Mouse (Mus musculus): ENCODE results near the gene Gm20388. TPM values are rescaled to one million over a fixed set of nuclear protein-coding genes. Genes with fewer than 3 reads are reported as not detected.
"Not testable (repeated sequence)": the region's sequence is repeated elsewhere in the genome, so short reads cannot be mapped to it uniquely, and the experiment has no call there.

The Gm20388 gene
- total RNA-seq, 2 experiments from 2014 or later, result 4.4 to 7.8 TPM

DNA sequence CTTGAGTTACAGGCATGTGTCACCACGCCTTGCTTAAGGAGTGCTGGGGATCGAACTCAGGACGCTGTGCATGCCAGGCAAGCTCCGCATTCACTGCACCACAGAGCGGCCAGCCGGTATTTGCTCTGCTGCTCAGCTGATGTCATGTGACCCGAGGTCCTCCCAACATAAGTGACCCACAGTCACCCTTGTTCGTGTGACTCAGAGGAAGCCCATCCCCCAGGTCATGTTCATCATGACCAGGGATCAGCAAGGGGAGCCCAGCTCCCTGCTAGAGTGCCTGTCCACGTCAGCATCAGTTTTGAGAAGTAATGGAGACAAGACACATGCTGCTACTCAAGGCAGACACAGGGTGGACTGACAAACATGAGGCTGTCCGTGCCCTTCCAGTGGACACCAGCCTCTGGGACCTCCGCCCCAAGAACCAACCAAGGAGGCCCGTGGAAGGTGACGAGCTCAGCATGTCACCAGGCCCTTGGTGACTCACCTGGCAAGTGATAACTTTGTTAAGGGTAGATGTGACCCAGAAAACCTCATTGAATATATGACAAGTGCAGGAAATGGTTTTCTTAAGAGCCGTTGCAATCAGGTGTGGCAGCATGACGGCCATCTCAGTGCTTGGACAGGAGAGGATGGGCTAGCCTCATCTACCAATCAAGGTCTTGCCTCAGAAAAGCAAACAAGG is 805.5 kb downstream of the Gm20388 start:
- no peak for DNase-seq (ENCODE audit: low spot score in 2 of 2)

DNA sequence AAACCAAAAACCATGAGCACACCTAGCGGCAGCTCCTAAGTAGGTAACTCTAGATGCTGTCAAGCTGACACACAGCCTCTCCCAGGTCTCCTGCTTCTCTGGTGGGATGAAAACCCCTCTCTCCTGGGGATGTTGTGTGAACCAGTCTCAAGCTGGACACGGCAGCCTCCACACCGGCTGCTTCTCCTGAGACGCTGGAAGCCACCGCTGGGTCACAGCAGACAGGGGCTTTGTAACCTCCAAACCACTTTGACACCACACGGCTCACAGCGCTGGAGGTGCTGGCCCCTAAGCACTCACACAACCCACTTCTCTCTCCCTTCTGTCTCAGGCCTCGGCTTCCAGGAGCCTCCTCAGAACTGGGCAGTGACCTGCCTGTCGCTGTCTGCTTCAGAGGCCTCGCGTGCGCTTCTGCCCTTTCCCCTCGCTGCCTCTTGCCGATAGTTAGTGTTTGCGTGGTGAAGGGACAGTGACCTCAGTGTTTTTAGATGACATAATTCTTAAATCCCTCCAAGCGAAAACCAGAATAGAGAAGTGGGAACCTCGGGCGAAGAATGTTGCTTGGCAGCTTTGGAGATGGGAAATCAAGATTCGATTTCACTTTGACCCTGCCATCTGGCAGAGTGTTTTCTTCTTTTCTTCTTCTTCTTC is 809.1 kb downstream of the Gm20388 start:
- DNase-seq (ENCODE audit: low spot score in 2 of 2), result no peak

DNA sequence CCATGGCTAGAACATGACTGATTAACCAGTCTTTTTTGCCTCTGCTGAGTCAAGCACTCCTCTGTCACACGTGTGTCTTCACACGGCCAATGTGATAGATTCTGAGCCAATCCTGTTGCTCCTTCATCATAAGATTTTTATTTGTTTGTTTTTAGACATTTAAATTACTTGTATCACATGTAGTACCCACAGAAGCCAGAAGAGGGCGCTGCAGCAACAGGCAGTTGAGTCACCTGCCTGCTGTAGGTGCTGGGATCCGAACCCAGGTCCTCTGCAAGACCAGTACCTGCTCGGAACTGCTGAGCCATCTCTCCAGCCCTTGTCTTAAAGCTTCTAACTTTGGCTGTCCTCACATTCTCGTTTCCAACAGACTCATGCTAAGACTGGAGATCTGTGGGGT is 812.4 kb downstream of the Gm20388 start:
- no peak for DNase-seq (ENCODE audit: low spot score in 2 of 2)

DNA sequence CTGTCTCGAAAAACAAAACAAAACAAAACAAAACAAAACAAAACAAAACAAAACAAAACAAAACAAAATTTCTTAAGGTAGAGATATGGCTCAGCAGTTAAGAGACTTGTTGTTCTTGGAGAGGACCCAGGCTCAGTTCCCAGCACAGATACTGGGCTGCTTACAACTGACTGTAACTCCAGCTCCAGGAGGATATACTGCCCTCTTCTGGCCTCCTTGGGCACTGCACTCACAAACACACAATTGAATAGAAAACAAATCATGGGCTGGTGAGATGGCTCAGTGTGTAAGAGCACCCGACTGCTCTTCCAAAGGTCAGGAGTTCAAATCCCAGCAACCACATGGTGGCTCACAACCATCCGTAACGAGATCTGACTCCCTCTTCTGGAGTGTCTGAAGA is 813.5 kb downstream of the Gm20388 start:
- not testable (repeated sequence) for DNase-seq (ENCODE audit: low spot score in 2 of 2)

DNA sequence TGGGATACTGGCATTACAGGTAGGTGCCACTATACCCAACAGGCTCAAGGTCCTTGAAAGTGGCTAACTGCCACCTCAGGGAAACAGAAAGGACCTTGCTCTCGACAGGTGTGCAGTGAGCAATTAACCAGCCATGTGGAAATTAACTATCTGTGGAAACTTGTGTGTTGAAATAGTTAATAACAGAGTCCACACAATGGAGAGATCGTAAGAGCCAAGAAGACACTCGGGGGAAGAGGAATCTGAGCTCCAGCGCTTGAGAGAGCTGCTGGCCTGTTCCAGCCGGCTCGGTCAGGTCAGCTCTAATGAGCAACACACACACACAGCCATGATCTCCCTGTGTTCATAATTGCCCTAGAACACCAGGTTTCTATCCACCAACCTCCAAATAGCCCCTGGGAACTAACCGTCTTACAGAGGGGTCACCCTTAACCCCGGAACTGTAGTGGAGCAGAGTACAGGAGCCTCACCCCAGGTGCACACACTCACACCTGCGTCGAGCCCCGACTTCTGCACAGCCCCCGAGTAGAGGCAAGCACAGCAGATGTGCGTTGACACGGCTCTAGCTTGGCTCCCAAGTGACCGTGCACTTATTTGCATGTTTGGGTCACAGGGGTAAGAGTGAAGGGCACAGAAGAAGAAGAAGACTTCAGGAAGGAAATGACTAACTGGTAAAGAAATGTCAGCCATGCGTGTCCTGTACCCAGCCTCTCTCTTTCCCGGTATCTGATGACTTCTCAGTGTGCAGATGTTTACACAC is 814.4 kb downstream of the Gm20388 start:
- no peak for DNase-seq (ENCODE audit: low spot score in 2 of 2)

DNA sequence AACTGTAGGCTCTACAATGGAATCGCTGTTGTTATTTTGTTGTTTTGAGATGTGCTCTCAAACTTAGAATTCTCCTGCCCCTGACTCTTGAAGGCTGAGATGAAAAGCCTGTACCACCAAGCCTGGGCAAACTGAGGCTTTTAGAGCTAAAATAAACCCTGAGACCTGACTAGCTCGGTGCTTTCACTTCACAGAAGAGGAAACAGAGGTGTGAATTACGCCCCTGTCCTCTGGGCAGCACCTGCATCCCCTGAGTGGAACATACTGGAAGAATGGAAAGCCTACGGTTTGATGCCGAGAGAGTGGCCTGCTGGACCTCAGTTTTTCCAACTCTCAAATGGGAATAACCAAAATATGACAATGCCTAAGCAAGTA is 814.9 kb downstream of the Gm20388 start:
- DNase-seq (ENCODE audit: low spot score in 2 of 2), result no peak

DNA sequence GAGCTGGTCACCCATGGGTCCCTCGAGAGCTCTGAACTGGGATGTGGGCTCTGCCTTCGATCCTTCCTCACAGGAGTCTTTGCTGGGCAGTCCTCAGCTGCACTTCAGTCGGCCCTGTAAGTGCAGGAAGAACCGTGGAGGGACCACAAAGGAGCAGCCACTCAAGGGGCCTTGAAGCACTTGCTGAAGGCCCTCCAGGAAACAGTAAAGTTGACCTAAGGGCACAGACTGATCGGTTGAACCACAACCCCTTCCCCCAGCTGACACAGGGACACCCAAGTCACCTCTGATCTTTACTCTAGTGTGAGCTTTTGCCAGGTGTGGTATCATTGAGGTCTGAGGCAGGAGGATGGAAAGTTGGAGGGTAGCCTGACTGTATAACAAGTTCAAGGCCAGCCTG is 815.4 kb downstream of the Gm20388 start:
- no peak for DNase-seq (ENCODE audit: low spot score in 2 of 2)

DNA sequence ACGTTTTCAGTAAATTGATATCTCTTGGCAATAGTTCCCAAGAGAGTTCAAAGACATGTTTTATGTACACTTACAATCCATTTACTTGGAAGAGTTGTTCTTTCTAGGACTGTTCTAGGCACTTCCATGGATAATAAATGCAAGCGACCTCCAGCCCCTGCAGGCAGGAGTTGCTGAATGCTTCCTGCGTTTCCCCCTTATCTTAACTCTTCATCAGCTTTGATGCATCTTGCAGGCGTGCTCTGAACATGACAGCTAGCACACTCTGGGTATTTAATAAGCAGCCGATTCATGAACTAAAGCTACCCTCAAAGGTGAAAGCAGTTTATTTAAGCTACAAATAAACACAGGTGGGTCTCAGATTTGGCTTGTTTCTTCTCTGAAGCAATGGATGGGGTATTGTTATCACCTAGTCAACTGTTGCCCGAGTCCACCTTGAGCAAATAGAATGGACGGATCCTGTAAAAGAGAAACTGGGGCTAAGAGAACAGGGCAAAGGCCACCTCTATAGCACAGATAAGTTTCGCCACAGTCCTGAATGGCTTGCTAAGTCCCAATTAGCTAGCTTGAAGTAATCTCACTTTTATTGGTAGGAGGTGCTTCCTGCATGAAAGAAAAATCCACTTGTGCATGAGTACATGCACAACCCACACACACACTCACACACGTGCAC is 818.0 kb downstream of the Gm20388 start:
- no peak for DNase-seq (ENCODE audit: low spot score in 2 of 2)

DNA sequence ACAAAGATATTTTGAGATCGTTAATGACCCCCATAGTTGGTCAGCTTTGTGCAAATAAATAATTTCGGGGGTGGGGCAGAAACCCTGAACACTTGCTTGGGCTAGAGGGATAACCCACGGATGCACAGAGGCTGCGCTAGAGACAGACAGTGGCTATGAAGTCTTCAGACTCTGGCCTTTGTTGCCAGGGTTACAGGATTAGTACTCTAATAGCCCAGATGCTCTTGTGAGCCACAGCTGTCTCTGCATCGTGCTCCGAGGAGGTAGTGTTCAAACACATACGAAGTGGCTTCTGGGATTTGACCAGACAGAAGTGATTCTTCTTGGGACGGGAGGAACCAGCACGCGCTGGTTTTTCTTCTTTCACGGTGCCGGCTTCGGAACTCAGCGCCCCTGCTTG is 820.9 kb downstream of the Gm20388 start:
- no peak for DNase-seq (ENCODE audit: low spot score in 2 of 2)

DNA sequence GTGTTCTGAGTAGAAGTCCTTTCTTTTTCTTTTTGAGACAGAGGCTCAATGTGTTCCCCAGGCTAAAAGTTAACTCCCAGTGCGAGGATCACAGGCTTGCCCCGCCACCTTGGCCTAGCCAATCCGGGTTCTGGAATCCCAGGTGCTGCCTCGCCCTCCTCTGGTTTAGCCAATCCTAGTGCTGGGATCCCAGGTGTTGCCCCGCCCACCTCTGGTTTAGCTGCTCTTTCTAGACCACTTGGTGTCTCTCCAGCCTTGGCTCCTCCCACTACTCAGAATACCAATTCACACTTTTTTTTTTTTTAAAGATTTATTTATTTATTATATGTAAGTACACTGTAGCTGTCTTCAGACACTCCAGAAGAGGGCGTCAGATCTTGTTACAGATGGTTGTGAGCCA is 821.4 kb downstream of the Gm20388 start:
- DNase-seq (ENCODE audit: low spot score in 2 of 2), result no peak

DNA sequence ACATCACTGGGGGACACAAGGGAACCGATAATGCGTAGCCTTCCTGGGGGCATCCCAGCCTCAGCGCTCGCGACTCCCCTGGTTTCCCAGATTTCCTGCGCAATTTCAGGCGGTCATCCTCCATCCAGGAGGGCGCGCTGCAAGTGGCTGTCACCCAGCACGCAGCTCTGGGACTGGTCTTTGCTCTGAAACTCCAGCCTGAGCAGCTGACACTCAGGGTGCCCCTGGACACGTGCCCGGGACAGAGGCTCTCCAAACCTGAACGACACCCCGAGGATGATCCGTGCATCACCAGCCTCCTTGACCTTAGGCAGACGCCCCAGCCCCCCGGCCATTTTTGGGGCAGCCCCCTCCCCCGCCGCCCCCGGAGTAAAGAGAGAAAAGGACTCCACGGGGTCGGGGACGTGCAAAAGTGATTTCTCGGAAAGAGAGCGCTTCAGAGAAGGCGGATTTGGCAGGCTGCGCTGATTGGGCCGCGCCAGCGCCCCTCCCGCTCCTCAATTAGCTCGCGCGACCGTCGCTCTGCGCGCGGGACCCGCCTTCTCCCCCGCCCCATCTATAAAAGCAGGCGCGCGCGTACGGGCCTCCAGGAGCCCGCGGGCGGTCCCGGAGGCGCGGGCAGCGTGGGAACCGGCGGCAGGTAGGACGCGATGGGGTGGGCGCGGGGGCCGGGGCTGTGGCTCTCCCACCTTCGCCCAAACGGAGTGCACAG is 825.3 kb downstream of the Gm20388 start, which contains the start of gene Irf8:
TSS of gene Irf8 (plus strand) at position 589 of the 712 bp plus-strand sequence.
- peak; percentile 66 to 70 for DNase-seq (ENCODE audit: low spot score in 2 of 2)

DNA sequence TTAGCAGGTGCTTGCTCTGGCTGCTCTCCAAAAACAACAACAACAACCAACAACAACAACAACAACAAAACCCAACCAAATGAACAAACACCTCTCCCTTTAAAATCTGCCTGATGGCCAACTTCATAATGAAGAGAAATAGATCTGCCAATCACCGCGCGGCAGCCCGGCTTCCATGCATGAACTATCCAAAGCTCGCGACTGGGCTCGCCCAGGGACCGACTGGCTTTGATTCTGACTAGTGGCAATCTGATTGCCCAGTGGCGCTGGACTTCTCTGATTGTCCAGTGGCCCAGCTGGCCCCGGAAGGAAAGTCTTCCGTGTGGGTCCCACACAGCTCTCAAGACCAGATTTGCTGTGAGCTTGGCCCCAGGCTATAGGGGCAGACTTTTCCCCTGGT is 825.8 kb downstream of the Gm20388 start:
- DNase-seq (ENCODE audit: low spot score in 2 of 2), result no peak

DNA sequence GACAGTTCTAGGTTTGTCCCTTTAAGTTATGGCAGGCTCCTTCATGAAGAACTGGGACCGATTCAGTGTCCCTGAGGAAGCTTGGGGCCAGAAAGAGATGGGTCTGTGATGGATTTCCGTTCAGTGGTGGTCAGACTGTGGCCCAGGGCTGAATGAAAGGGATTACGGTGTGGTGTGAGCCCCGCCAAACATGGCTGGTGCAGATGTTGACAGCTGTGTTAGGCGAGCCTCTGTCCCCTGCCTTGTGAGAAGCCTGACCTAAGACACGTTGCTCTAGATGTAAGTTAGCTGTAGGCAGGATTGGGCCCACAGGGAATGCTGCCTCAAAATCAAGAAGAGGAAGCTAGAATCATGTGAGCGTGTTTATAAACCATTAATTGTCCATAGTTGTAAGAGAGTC is 826.5 kb downstream of the Gm20388 start:
- no peak for DNase-seq (ENCODE audit: low spot score in 2 of 2)

DNA sequence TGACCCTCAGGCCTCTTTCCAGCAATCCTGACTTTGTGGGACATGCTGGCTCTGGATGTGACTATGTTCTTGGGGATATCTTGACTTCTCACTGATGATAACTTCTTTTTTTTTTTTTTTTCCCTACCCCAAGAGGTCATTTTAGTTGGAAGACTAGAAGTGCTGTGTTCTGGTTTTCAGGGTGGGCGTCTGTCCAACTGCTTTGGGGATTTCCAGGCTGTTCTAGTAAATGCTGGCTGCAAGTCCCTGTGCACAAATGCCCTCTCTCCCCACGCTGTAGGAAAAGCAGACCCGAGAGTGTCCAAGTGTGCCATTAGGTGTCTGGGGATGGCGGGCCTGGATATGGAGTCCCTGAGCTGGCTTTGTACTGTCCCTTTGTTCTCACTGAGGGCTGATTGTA is 828.1 kb downstream of the Gm20388 start:
- DNase-seq (ENCODE audit: low spot score in 2 of 2), result no peak

DNA sequence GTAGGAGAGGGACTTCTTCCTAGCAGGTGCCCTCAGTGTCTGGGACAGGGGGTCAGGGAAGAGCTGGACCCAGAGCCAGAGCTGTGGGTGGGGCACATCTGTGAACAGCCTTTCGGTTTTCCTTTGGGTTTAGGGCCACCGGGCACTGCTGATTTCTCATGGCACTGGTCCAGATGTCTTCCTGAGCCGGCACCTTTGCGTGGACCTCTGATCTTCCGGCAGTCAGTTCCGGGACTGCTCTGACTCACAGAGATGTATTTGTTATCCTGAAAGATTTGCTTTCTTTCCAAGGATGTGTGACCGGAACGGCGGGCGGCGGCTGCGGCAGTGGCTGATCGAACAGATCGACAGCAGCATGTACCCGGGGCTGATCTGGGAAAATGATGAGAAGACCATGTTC is 828.9 kb downstream of the Gm20388 start:
- DNase-seq (ENCODE audit: low spot score in 2 of 2), result no peak

DNA sequence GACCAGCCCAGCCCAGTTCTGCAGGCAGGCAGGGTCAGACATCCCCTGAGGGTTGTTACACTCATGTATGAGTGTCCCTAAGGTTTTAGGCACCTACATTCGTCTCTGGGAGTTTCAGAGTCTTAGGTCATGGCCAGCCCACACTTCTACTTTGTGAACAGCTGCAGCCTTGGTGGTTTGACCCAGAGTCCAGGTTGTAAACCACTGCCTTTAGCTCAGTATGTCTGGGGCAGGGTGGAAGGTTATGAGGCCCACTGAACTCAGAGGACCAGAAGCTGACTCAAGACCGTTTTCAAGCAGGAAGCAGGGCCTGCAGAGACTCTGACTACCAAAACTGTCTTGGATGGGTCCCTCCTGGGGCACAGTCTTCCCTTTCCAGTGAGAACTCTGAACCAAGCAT is 829.9 kb downstream of the Gm20388 start:
- no peak for DNase-seq (ENCODE audit: low spot score in 2 of 2)

DNA sequence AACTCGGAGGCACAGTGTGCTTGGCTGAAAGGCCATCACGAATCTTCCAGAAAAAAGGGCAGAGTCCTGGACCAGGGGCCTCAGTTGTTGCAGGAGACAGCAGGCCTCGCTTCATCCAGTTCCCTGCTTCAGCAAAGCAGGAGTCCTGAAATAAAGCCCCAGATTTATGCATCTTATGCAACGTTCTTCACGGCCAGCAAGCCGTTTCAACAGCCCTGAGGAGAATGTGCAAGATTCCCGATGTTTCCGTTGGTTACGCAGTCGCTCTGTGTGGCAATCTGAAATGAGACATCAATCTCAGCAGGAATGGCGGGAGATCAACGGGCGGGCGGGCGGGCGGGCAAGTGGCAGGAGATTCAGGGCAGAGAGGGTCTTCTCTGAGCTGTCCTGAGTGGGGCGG is 830.4 kb downstream of the Gm20388 start:
- no peak for DNase-seq (ENCODE audit: low spot score in 2 of 2)

DNA sequence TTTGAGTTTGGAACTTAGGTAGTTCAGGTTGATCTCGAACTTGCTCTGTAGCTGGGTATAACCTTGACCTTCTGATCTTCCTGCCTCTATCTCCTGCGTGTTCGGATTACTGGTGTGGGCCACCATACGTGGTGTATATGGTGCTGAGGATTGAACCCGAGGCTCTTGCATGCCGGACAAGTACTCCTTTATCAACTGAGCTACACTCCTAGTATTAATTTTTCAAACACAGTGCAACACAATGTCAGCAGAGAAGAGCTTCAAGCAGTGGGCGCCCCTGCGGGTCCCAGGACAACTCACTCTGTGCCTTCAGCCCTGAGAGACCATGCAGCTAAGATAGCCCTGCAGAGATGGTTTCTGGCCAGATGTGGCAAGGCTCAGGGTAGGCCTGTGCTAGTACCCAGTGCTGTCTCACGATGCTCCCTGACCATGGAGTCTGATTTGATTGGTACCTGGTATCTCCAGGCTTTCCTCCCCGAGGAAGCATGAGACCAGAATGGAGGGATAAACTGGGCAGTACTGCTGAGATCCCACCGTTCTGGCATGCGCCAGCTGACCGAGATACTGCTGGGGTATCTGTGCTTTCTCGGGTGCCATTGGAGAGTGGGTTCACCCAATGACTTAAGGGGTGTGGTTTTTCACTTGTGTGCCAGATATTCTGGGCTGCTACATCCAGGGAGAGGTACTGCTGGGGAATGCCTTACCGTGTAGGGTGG is 831.3 kb downstream of the Gm20388 start:
- no peak for DNase-seq (ENCODE audit: low spot score in 2 of 2)

DNA sequence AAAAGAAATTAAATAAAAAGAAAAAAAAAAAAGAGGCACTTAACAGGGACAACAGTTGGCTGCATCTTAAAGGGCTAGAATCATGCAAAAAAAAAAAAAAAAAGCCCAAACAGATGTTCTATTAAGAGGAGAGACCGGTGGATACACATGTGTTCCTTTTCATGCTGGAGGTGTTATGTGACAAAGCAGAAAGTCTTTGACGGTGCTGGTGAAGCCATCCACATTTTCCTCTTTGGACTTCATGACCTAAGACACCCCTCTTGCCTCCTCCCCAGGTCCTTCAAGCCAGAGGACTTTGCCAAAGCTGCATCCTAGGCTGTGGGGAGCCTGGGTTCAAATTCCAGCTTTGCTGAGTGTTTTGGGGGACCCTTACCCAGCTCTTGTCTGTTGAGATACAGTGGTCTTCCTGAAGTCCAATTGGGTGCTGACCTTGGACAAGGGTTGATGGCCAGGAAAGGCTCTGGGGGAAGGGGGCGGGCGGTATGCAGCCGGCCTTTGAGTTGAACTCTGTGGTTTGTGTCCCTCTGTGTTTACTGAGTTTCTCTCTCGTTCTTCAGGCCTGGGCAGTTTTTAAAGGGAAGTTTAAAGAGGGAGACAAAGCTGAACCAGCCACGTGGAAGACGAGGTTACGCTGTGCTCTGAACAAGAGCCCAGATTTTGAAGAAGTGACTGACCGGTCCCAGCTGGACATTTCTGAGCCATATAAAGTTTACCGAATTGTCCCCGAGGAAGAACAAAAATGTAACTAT is 832.7 kb downstream of the Gm20388 start:
- DNase-seq (ENCODE audit: low spot score in 2 of 2), result no peak

DNA sequence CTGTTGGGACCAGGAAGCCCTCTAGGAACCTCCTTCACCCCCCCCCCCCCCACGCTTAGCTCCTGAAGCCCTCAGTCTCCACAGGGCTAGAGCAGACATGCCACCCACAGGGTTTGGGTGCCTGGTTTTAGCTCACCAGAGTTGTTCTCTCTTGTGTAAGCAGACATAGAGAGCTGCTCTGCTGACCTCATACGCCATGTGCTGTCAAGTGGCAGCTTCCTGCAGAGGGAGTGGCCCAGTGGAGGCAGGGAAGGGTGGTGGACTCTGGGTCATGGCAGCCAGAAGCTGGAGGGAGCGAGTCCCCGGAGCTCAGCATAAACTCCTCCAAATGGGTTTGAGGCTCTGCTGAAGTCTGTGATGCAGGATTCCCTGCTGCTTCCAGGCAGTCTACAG is 833.3 kb downstream of the Gm20388 start:
- no peak for DNase-seq (ENCODE audit: low spot score in 2 of 2)
